Mouse (Mus musculus) ES-Bruce4 (cell line): ENCODE measurements around the gene Rex1bd. TPM values are rescaled to one million over a fixed set of nuclear protein-coding genes. Genes with fewer than 3 reads are reported as not detected.

Source experiments
- H3K27ac ChIP-seq: 2 replicates; pipeline ENCODE4 v1.5.1; 2012; ENCODE audit warnings: low read length, inconsistent platforms; ENCODE audit not compliant: insufficient read depth
- H3K27me3 ChIP-seq: 2 replicates; pipeline ENCODE4 v1.6.1; 2012; ENCODE audit warnings: mild to moderate bottlenecking, low read length, inconsistent platforms; ENCODE audit not compliant: control insufficient read depth, poor library complexity, insufficient read depth, severe bottlenecking
- H3K36me3 ChIP-seq: 2 replicates; pipeline ENCODE4 v1.6.1; 2012; ENCODE audit warnings: inconsistent platforms, mild to moderate bottlenecking, low read length, moderate library complexity; ENCODE audit not compliant: control insufficient read depth, poor library complexity, insufficient read depth, severe bottlenecking
- H3K4me1 ChIP-seq: one replicate; pipeline ENCODE4 v1.8.1; 2011; ENCODE audit warnings: low read length; ENCODE audit not compliant: control insufficient read depth, insufficient read depth
- H3K4me3 ChIP-seq: 2 replicates; pipeline ENCODE4 v1.5.1; 2011; ENCODE audit warnings: low read depth, mild to moderate bottlenecking, low read length
- H3K9ac ChIP-seq: 2 replicates; pipeline ENCODE4 v1.6.1; 2012; ENCODE audit warnings: low read depth, mild to moderate bottlenecking, inconsistent platforms; ENCODE audit not compliant: poor library complexity, severe bottlenecking
- H3K9me3 ChIP-seq: replicated peaks from 2 replicates; pipeline ENCODE4 v1.6.1; 2012; ENCODE audit warnings: mild to moderate bottlenecking, low read length, inconsistent platforms; ENCODE audit not compliant: control insufficient read depth, poor library complexity, insufficient read depth, severe bottlenecking
- CTCF ChIP-seq: IDR thresholded peaks from one replicate; pipeline ENCODE4 v1.8.1; 2011; ENCODE audit warnings: low read depth, low read length
- EP300 ChIP-seq: IDR thresholded peaks from 2 replicates; pipeline ENCODE4 v1.6.1; 2011; ENCODE audit warnings: low read depth, low read length; ENCODE audit not compliant: insufficient read depth
- POLR2A ChIP-seq: IDR thresholded peaks from one replicate; pipeline ENCODE4 v1.8.1; 2011; ENCODE audit warnings: low read length; ENCODE audit not compliant: insufficient read depth
- polyA plus RNA-seq: library from polyadenylated mRNA; stranded (reverse); fragments of >200 nt; gene quantifications from 2 replicates; pipeline ENCODE4 v1.2.4, GENCODE M21; 2011; ENCODE audit warnings: low read depth; ENCODE audit not compliant: missing spikeins, insufficient read depth, insufficient read length

Rex1bd gene
- polyA plus RNA-seq, 1 experiment, result 40.0 TPM

DNA sequence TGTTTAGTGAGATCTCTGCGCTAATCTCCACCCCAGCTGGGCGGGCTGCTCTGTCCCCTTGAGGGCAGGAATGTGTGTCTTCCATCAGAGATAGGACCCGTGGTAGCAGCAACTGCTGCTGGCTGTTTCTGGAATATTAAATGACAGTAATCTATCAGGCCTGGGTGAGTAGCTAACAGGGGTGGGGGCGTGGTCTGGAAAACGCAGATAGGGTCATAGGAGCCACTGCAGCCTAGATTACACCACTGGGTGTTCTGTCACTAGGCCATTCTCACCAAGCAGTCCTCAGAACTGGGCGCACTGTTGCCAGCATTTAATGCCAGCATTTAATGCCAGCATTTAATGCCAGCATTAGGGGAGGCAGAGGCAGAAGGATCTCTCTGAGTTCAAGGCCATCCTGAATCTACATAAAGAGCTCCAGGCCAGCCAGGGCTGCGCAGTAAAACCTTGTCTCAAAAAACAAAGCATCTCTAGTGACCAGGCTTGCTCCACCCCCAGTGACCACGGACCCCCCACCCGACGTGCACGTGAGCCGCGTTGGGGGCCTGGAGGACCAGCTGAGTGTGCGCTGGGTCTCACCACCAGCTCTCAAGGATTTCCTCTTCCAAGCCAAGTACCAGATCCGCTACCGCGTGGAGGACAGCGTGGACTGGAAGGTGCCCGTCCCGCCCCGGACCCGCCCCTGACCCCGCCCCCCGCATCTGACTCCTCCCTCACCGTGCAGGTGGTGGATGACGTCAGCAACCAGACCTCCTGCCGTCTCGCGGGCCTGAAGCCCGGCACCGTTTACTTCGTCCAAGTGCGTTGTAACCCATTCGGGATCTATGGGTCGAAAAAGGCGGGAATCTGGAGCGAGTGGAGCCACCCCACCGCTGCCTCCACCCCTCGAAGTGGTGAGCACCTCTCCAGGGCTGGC lies 5.9 kb downstream of the Rex1bd start:
- H3K4me3 ChIP-seq, result peak overlapping the region; percentile 64
- peaks cover 2% of the 10 kb centered on the region; the same call in 1 of the 2 replicates for H3K27me3 ChIP-seq
- no peaks in the 10 kb centered on the region for H3K4me1 ChIP-seq
- no peaks in the 10 kb centered on the region for H3K9me3 ChIP-seq
- TF ChIP-seq EP300 (no peak), POLR2A (no peak), CTCF (no peak)
- peaks cover 4% of the 10 kb centered on the region; the same call in 1 of the 2 replicates for H3K36me3 ChIP-seq
- no peak overlapping the region for H3K27ac ChIP-seq
- H3K9ac ChIP-seq, result peak overlapping the region; percentile 14; the same call in 1 of the 2 replicates

DNA sequence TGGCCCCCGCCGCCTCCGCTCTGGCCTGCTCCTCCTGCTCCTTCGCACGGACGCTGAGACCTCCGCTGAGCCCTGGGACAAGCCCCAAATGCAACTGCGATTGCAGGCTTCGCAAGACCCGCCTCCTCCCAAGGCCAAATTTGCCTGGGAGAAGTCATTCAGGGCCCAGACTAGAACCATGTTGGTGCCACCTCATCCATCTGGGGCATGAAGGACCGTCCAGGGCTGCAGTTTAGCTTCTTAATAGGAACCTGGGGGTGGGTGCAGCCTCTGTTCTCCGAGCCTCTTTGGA lies 10.8 kb downstream of the Rex1bd start:
- H3K9me3 ChIP-seq, result no peaks in the 10 kb centered on the region
- no peak for TF ChIP-seq CTCF
- no peak for TF ChIP-seq POLR2A
- TF ChIP-seq EP300, result no peak
- H3K36me3 ChIP-seq, result no peaks in the 10 kb centered on the region
- no peaks in the 10 kb centered on the region for H3K4me1 ChIP-seq
- H3K4me3 ChIP-seq, result no peak overlapping the region
- no peak overlapping the region for H3K27ac ChIP-seq
- H3K9ac ChIP-seq, result peak overlapping the region; percentile 10; the same call in 1 of the 2 replicates
- H3K27me3 ChIP-seq, result peaks cover 40% of the 10 kb centered on the region

GRCm38 (mm10) chr8:70495001-70495770 lies 11.4 kb downstream of the Rex1bd start:
- Histone ChIP-seq H3K4me3 (no peak overlapping the region), H3K27ac (no peak overlapping the region), H3K9me3 (no peaks in the 10 kb centered on the region), H3K36me3 (no peaks in the 10 kb centered on the region), H3K27me3 (peaks cover 44% of the 10 kb centered on the region), H3K4me1 (no peaks in the 10 kb centered on the region), H3K9ac (peak overlapping the region; percentile 10; the same call in 1 of the 2 replicates)
- TF ChIP-seq POLR2A (no peak), CTCF (no peak), EP300 (no peak)

DNA sequence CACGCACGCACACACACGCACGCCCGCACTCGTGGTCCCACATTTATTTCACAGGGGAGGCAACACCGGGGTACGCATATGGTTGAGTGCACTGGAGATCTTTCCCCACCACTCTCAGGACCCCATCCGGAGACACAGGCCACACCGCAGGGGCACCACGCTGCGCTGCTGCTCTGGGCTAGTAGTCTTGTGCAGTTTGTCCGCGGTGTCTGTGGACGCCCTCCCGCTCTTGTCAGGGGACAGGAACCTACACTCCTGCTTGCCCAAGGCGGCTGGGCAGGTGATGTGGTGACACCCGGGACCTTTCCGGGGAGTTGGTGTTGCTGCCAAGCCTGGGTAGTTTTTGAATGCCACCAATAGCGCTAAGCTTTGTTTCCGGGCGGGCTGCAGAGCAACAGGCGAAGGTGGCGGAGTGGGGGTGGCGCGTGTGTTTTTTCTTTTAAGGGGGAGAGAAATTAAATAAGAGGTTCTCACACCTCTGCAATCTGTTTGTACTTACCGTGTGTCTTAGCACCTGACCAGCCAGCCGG lies 12.1 kb downstream of the Rex1bd start:
- H3K27me3 ChIP-seq, result peaks cover 44% of the 10 kb centered on the region
- 0 out of 2 replicates have a peak overlapping the region, but pooled peaks have one; percentile 7 for H3K4me3 ChIP-seq
- no peak for TF ChIP-seq CTCF
- no peak for TF ChIP-seq EP300
- TF ChIP-seq POLR2A, result no peak
- no peaks in the 10 kb centered on the region for H3K36me3 ChIP-seq
- H3K9me3 ChIP-seq, result no peaks in the 10 kb centered on the region
- H3K9ac ChIP-seq, result no peak overlapping the region
- H3K27ac ChIP-seq, result no peak overlapping the region
- no peaks in the 10 kb centered on the region for H3K4me1 ChIP-seq

- Histone ChIP-seq H3K9ac (peak overlapping the region; percentile 56; the same call in 1 of the 2 replicates), H3K27ac (no peak overlapping the region), H3K4me3 (peak overlapping the region; percentile 15; the same call in 1 of the 2 replicates), H3K27me3 (peaks cover 44% of the 10 kb centered on the region), H3K9me3 (no peaks in the 10 kb centered on the region), H3K4me1 (peaks cover 2% of the 10 kb centered on the region), H3K36me3 (no peaks in the 10 kb centered on the region)
- TF ChIP-seq CTCF (no peak), POLR2A (no peak), EP300 (no peak)
These were observed 12.7 kb downstream of the Rex1bd start for GRCm38 (mm10) chr8:70493692-70494415.
